Mouse (Mus musculus) CH12.LX (cell line): ENCODE measurements around the gene Rps25.

Source experiments
- CTCF ChIP-seq, 2 experiments: IDR thresholded peaks in 1 of 2; conservative IDR thresholded peaks in 1 of 2; 2 replicates each; pipeline ENCODE4 v1.5.1; 2011 to 2012; ENCODE audit warnings: low read depth in 2 of 2, low read length in 2 of 2, improper control_type of control experiment in 1 of 2, inconsistent platforms in 1 of 2, mild to moderate bottlenecking in 1 of 2, moderate library complexity in 1 of 2
- HCFC1 ChIP-seq: IDR thresholded peaks from 2 replicates; pipeline ENCODE4 v1.6.1; 2012; ENCODE audit warnings: low read depth, mild to moderate bottlenecking, inconsistent platforms, low read length, improper control_type of control experiment
- JUND ChIP-seq: conservative IDR thresholded peaks from 2 replicates; pipeline ENCODE4 v1.6.1; 2011; ENCODE audit warnings: low read depth, low read length, improper control_type of control experiment
- MAX ChIP-seq: IDR thresholded peaks from 2 replicates; pipeline ENCODE4 v1.6.1; 2011; ENCODE audit warnings: low read length, improper control_type of control experiment
- NELFE ChIP-seq: IDR thresholded peaks from 2 replicates; pipeline ENCODE4 v1.6.1; 2011; ENCODE audit warnings: low read depth, low read length, improper control_type of control experiment
- TCF12 ChIP-seq: IDR thresholded peaks from 2 replicates; pipeline ENCODE4 v1.6.1; 2014; ENCODE audit warnings: low read depth, mild to moderate bottlenecking, inconsistent platforms, low read length, improper control_type of control experiment
- ZNF384 ChIP-seq: IDR thresholded peaks from 2 replicates; pipeline ENCODE4 v1.6.1; 2012; ENCODE audit warnings: low read depth, low read length, improper control_type of control experiment, inconsistent platforms

DNA sequence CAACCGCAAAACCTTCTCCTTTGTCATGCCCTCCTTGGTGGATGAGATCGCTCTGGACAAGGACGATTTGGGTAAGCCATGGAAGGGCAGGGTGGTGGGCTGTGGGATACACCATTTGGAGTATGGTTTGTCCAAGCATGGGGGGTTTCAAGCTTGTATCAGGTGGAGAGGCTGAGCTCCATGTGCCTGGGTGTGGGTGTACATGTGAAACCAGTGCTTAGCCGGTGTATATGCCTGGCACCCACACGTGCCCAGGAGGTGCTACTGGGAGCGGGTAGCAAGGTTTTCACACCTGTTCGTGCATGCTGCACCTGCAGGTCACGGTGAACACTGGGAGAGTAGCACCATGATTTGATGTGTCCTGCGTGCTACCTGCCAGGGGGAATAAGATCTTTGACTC lies 8.4 kb upstream of the Rps25 start:
- TF ChIP-seq ZNF384 (no peak), HCFC1 (no peak), MAX (no peak), JUND (no peak), CTCF (conservative IDR thresholded peaks at IDR 0.05 in 1 of 2, IDR thresholded peaks at IDR 0.05 in 1 of 2; ENCODE audit: low read depth in 2 of 2, low read length in 2 of 2) (no peak), TCF12 (no peak), NELFE (no peak)
